Mouse (Mus musculus): ENCODE results near the gene Furin. TPM values are rescaled to one million over a fixed set of nuclear protein-coding genes. Genes with fewer than 3 reads are reported as not detected.

Gene Furin
- total and polyA plus RNA-seq, 3 experiments = 21.3 to 30.4 (median 25.1) TPM

DNA sequence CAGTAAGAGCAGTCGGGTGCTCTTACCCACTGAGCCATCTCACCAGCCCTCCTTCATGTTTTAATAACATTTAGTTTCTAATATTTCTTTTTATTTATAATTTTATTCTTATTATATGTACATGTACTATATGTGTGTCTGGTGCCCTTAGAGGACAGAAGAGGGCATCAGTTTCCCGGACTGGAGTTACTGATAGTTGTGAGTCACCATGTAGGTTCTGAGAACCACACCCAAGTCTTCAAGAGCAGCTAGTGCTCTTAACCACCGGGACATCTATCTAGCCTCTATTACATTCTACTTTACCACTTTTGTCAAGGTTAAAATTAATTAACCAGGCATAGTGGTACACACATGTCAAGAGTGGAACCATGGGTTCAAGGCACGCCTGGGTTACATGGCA is 10.6 kb downstream of the Furin start:
- Histone ChIP-seq H3K36me3 (replicated peaks) (peaks cover 90% of the 10 kb centered on the region), H3K4me1 (ENCODE audit: insufficient read depth, low read depth, low read length) (peaks cover 29% of the 10 kb centered on the region)

GRCm38 (mm10) chr7:80392119-80392518 is 13.1 kb downstream of the Furin start:
- peaks cover 83% of the 10 kb centered on the region for H3K36me3 ChIP-seq (replicated peaks)
- H3K9me3 ChIP-seq (replicated peaks) = no peaks in the 10 kb centered on the region
- no peak overlapping the region for H3K4me3 ChIP-seq (ENCODE audit: low read depth, low read length)

More for the DNA sequence above, 10.6 kb downstream of the Furin start:
- DNase-seq (ENCODE audit: low spot score) (no peak), ATAC-seq (ENCODE audit: extremely low read depth, insufficient number of reproducible peaks, low FRiP score, poor library complexity, severe bottlenecking) (no peak)
- Histone ChIP-seq H3K27me3 (ENCODE audit: insufficient read depth, low read length) (no peaks in the 10 kb centered on the region), H3K4me3 (ENCODE audit: low read depth, low read length) (no peak overlapping the region), H3K9me3 (replicated peaks) (no peaks in the 10 kb centered on the region)
- TF ChIP-seq CTCF (IDR thresholded peaks at IDR 0.05; ENCODE audit: low read depth, low read length) (no peak), POLR2AphosphoS5 (IDR thresholded peaks at IDR 0.05; ENCODE audit: insufficient replicate concordance, low read depth, low read length) (no peak), GATA1 (IDR thresholded peaks at IDR 0.05; ENCODE audit: borderline replicate concordance, low read length) (no peak), GATA2 (IDR thresholded peaks at IDR 0.05; ENCODE audit: borderline replicate concordance, low read depth, low read length) (no peak), TAL1 (conservative IDR thresholded peaks at IDR 0.05; ENCODE audit: low read depth, low read length) (no peak)

DNA sequence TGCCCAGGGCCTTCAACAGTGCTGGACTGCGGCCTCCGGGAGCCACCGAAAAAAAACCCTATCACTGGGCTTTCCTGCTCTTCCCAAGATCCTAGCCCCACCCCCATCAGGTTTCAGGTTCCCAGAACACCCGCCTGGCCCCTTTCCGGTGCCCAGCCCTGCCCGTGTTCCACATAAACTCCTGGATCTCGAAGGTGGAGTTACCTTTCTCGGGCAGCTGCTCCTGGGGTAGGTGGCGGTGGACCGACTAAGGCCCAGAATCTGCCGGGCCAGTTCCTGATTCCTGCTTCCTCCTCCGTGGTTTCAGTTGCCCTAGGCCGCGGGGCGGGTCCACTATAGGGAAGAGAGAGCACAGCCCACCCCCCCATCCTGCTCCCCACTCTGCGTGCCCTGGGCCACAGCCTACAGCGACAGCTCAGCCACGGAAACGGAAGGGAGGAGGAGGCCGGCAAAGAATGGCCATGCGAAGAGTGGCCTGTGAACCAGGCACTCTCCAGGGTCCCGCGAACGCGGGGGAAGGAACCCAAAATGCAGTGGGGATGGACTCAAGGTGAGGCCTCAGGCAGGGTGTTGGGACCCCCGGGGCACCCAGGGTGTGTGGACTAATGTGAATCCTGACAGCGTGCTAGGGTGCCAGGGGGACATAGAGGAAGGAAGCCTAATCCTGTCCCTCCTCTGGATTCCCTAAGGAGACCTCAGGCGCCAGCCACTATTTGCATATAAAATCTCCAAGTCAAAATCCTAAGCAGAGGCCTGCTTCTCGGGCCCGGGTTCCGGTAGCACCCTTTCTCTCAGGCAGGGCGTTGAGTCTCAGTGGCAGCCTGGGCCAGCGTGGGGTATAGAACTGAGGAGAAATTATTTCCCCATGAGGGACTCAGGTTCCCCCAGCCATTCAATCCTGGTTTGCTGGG is 17.3 kb downstream of the Furin start, which contains the start of gene Fes:
Gene Fes (minus strand): TSS at position 314 of the 911 bp plus-strand sequence.
- H3K4me1 ChIP-seq (ENCODE audit: insufficient read depth, low read depth, low read length) = peaks cover 37% of the 10 kb centered on the region
- H3K27me3 ChIP-seq (ENCODE audit: insufficient read depth, low read length) = peaks cover 25% of the 10 kb centered on the region; the same call in 1 of the 2 replicates
- ATAC-seq (ENCODE audit: extremely low read depth, insufficient number of reproducible peaks, low FRiP score, poor library complexity, severe bottlenecking) = no peak
- DNase-seq (ENCODE audit: low spot score) = no peak
- H3K4me3 ChIP-seq (ENCODE audit: low read depth, low read length) = peak within 1 kb of the TSS; percentile 50; the same call in 1 of the 2 replicates
- H3K36me3 ChIP-seq (replicated peaks) = peaks cover 50% of the 10 kb centered on the region
- no peaks in the 10 kb centered on the region for H3K9me3 ChIP-seq (replicated peaks)
- TF ChIP-seq GATA2 (IDR thresholded peaks at IDR 0.05; ENCODE audit: borderline replicate concordance, low read depth, low read length) = no peak
- no peak for TF ChIP-seq GATA1 (IDR thresholded peaks at IDR 0.05; ENCODE audit: borderline replicate concordance, low read length)
- TF ChIP-seq TAL1 (conservative IDR thresholded peaks at IDR 0.05; ENCODE audit: low read depth, low read length) = no peak
- no peak for TF ChIP-seq CTCF (IDR thresholded peaks at IDR 0.05; ENCODE audit: low read depth, low read length)
- TF ChIP-seq POLR2AphosphoS5 (IDR thresholded peaks at IDR 0.05; ENCODE audit: insufficient replicate concordance, low read depth, low read length) = no peak

More at GRCm38 (mm10) chr7:80392119-80392518, 13.1 kb downstream of the Furin start:
- ATAC-seq (ENCODE audit: extremely low read depth, insufficient number of reproducible peaks, low FRiP score, poor library complexity, severe bottlenecking) (no peak), DNase-seq (ENCODE audit: low spot score) (no peak)
- Histone ChIP-seq H3K27me3 (ENCODE audit: insufficient read depth, low read length) (peaks cover 6% of the 10 kb centered on the region; the same call in 1 of the 2 replicates), H3K4me1 (ENCODE audit: insufficient read depth, low read depth, low read length) (peaks cover 30% of the 10 kb centered on the region)
- TF ChIP-seq GATA1 (IDR thresholded peaks at IDR 0.05; ENCODE audit: borderline replicate concordance, low read length) = no peak
- TF ChIP-seq GATA2 (IDR thresholded peaks at IDR 0.05; ENCODE audit: borderline replicate concordance, low read depth, low read length) = no peak
- TF ChIP-seq POLR2AphosphoS5 (IDR thresholded peaks at IDR 0.05; ENCODE audit: insufficient replicate concordance, low read depth, low read length) = no peak
- no peak for TF ChIP-seq CTCF (IDR thresholded peaks at IDR 0.05; ENCODE audit: low read depth, low read length)
- no peak for TF ChIP-seq TAL1 (conservative IDR thresholded peaks at IDR 0.05; ENCODE audit: low read depth, low read length)

DNA sequence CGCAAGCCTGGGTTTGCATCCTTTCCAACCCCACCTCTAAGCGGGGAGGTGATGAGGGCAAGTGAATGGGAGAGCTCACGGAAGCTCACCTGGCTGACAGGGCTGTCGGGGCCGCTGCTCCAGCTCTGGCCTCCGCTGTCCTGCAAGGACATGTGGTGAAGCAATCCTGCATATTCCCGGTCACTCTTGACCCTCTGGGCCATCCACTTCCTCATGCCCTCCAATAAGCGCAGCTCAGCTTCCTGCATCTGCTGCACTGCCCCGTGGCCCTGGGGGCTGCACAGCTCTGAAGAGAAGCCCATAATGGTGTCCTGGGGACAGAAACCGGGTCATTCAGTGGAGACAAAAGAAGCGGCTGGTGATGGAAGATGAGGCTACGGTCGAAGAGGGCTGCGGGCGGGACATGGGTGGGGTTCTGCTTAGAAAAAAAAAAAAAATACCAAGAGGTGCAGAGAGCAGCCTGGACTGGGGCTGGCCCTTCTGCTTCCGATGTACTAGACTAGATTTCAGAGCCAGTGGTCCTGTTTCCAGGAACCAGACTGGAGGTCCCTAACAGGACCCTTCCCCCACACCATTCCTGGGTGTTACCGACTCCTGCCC is 18.1 kb downstream of the Furin start:
- H3K4me1 ChIP-seq (ENCODE audit: insufficient read depth, low read depth, low read length) = peaks cover 38% of the 10 kb centered on the region
- H3K9me3 ChIP-seq (replicated peaks) = no peaks in the 10 kb centered on the region
- peak overlapping the region; percentile 50; the same call in 1 of the 2 replicates for H3K4me3 ChIP-seq (ENCODE audit: low read depth, low read length)
- ATAC-seq (ENCODE audit: extremely low read depth, insufficient number of reproducible peaks, low FRiP score, poor library complexity, severe bottlenecking) = no peak
- DNase-seq (ENCODE audit: low spot score) = no peak
- peaks cover 42% of the 10 kb centered on the region for H3K36me3 ChIP-seq (replicated peaks)
- no peak for TF ChIP-seq POLR2AphosphoS5 (IDR thresholded peaks at IDR 0.05; ENCODE audit: insufficient replicate concordance, low read depth, low read length)
- peaks cover 33% of the 10 kb centered on the region for H3K27me3 ChIP-seq (ENCODE audit: insufficient read depth, low read length)

- Histone ChIP-seq H3K4me1 (ENCODE audit: insufficient read depth, low read depth, low read length) (peaks cover 35% of the 10 kb centered on the region), H3K4me3 (ENCODE audit: low read depth, low read length) (no peak overlapping the region; the same call in 1 of the 2 replicates), H3K9me3 (replicated peaks) (no peaks in the 10 kb centered on the region), H3K27me3 (ENCODE audit: insufficient read depth, low read length) (peaks cover 40% of the 10 kb centered on the region), H3K36me3 (replicated peaks) (peaks cover 35% of the 10 kb centered on the region)
- peak; percentile 86 for DNase-seq (ENCODE audit: low spot score)
- peak; percentile 4; the same call in 1 of the 2 replicates for ATAC-seq (ENCODE audit: extremely low read depth, insufficient number of reproducible peaks, low FRiP score, poor library complexity, severe bottlenecking)
- TF ChIP-seq GATA2 (IDR thresholded peaks at IDR 0.05; ENCODE audit: borderline replicate concordance, low read depth, low read length) (no peak), CTCF (IDR thresholded peaks at IDR 0.05; ENCODE audit: low read depth, low read length) (peak; percentile 71)
Observed at GRCm38 (mm10) chr7:80386235-80386930, 18.9 kb downstream of the Furin start.

DNA sequence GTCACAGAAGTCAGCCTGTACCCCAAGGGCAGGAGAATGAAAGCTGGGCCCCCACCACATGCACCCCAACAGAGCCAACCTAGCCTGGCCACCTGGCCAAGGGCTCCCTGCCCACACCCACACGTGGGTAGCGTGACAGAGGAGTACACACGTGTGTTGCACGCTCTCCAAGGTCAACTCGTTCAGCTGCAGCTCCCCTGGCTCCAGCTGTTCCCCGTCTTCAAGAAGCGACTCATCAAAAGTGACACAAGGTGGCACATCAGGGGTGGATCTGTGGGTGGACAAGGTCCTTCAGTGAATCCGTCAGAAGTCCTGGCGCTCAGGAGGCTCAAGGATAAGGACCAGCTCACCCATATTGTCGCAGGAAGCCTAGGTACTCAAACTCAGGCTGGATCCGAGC is 22.3 kb downstream of the Furin start:
- TF ChIP-seq GATA2 (IDR thresholded peaks at IDR 0.05; ENCODE audit: borderline replicate concordance, low read depth, low read length) (no peak), TAL1 (conservative IDR thresholded peaks at IDR 0.05; ENCODE audit: low read depth, low read length) (no peak), POLR2AphosphoS5 (IDR thresholded peaks at IDR 0.05; ENCODE audit: insufficient replicate concordance, low read depth, low read length) (no peak), GATA1 (IDR thresholded peaks at IDR 0.05; ENCODE audit: borderline replicate concordance, low read length) (no peak), CTCF (IDR thresholded peaks at IDR 0.05; ENCODE audit: low read depth, low read length) (no peak)
- no peaks in the 10 kb centered on the region for H3K9me3 ChIP-seq (replicated peaks)
- peaks cover 4% of the 10 kb centered on the region for H3K36me3 ChIP-seq (replicated peaks)
- no peak overlapping the region for H3K4me3 ChIP-seq (ENCODE audit: low read depth, low read length)
- DNase-seq (ENCODE audit: low spot score) (no peak), ATAC-seq (ENCODE audit: extremely low read depth, insufficient number of reproducible peaks, low FRiP score, poor library complexity, severe bottlenecking) (no peak)
- peaks cover 37% of the 10 kb centered on the region for H3K4me1 ChIP-seq (ENCODE audit: insufficient read depth, low read depth, low read length)
- peaks cover 53% of the 10 kb centered on the region for H3K27me3 ChIP-seq (ENCODE audit: insufficient read depth, low read length)
